Mouse (Mus musculus) small intestine, adult 2 months (tissue): Measurements from ENCODE around the gene Aven. TPM values are rescaled to one million over a fixed set of nuclear protein-coding genes. Genes with fewer than 3 reads are reported as not detected.

ENCODE experiments used
- H3K27ac ChIP-seq: fragments of 200-500 bp; 2 replicates; pipeline ENCODE4 v1.5.1; 2012; ENCODE audit warnings: low read depth, low read length, control low read depth, inconsistent platforms; ENCODE audit not compliant: insufficient read depth
- H3K27me3 ChIP-seq: fragments of 200-500 bp; 2 replicates; pipeline ENCODE4 v1.6.1; 2012; ENCODE audit warnings: mild to moderate bottlenecking, moderate library complexity, low read length, inconsistent platforms; ENCODE audit not compliant: control insufficient read depth, insufficient read depth
- H3K36me3 ChIP-seq: fragments of 200-500 bp; 2 replicates; pipeline ENCODE4 v1.6.1; 2012; ENCODE audit warnings: mild to moderate bottlenecking, low read length, control low read depth, inconsistent platforms; ENCODE audit not compliant: control insufficient read depth, insufficient read depth
- H3K4me1 ChIP-seq: fragments of 200-500 bp; 2 replicates; pipeline ENCODE4 v1.6.1; 2012; ENCODE audit warnings: low read length, inconsistent platforms, mixed read lengths; ENCODE audit not compliant: control insufficient read depth, insufficient read depth, insufficient read length
- H3K4me3 ChIP-seq: fragments of 200-500 bp; 2 replicates; pipeline ENCODE4 v1.5.1; 2012; ENCODE audit warnings: low read depth, mild to moderate bottlenecking, control low read depth, inconsistent platforms, low read length, moderate library complexity
- CTCF ChIP-seq: fragments of 200-500 bp; IDR thresholded peaks from 2 replicates; pipeline ENCODE4 v1.5.1; 2012; ENCODE audit warnings: low read depth, mild to moderate bottlenecking, control low read depth, inconsistent platforms, low read length, moderate library complexity, mixed read lengths; ENCODE audit not compliant: insufficient replicate concordance, insufficient read length; ENCODE audit errors: extremely low read depth
- POLR2A ChIP-seq: fragments of 200-500 bp; IDR thresholded peaks from 2 replicates; pipeline ENCODE4 v1.6.1; 2012; ENCODE audit warnings: low read depth, mild to moderate bottlenecking, control low read depth, inconsistent platforms, low read length, moderate library complexity
- WGBS: fragments of 180-500 bp; shearing (Covaris S2); methylation state at CpG from one replicate; pipeline ENCODE4 v1.1.7; 2018; 5-methylcytosine and 5-hydroxymethylcytosine counted together
- polyA plus RNA-seq: library from polyadenylated mRNA; depleted of rRNA; stranded (reverse); fragments of >200 nt; gene quantifications from 2 replicates; pipeline ENCODE4 v1.2.3, GENCODE M21; 2012

Gene Aven
- polyA plus RNA-seq, 1 experiment = 2.2 TPM

DNA sequence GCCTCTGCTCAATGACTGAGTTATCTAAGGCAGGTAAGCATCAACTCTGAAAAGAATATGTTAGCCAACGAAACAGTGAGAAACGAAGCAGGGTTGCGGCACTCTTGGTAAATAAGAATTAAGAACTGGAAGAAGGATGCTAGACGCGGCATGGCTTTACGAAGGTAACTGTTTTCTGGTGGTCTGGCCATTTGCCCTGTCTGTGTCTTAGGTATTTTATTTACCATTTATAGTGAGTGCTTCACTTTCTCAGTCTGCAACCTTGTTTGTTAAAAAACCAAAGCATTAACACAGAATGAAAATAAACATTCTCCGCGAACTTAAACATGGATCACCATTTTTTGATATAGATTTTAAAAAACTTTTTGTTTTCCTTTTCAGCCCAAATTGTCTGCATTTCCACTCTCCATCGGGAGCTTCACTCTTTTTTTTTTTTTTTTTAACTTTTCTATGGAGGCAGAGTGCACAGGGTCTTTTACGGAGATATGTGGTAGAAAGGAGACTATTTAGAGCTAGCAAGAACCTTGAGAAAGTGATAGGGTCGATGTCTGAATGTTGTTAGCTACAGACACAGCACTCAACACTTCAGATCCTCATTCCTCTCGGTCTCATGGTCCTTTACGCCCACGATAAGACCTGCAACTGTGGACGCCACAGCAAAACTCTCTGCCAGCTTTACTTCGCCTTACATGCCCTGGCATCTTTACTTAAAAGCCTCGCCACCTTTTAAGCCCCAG, 38.5 kb upstream of the Aven start:
- no peaks in the 10 kb centered on the region for H3K27me3 ChIP-seq
- H3K36me3 ChIP-seq = no peaks in the 10 kb centered on the region
- no peak for TF ChIP-seq CTCF
- no peak for TF ChIP-seq POLR2A
- peak overlapping the region; percentile 45 for H3K27ac ChIP-seq
- peak overlapping the region; percentile 97 for H3K4me3 ChIP-seq
- 29% methylated on average over 17 of the region's 17 CpGs for WGBS
- H3K4me1 ChIP-seq = no peaks in the 10 kb centered on the region

DNA sequence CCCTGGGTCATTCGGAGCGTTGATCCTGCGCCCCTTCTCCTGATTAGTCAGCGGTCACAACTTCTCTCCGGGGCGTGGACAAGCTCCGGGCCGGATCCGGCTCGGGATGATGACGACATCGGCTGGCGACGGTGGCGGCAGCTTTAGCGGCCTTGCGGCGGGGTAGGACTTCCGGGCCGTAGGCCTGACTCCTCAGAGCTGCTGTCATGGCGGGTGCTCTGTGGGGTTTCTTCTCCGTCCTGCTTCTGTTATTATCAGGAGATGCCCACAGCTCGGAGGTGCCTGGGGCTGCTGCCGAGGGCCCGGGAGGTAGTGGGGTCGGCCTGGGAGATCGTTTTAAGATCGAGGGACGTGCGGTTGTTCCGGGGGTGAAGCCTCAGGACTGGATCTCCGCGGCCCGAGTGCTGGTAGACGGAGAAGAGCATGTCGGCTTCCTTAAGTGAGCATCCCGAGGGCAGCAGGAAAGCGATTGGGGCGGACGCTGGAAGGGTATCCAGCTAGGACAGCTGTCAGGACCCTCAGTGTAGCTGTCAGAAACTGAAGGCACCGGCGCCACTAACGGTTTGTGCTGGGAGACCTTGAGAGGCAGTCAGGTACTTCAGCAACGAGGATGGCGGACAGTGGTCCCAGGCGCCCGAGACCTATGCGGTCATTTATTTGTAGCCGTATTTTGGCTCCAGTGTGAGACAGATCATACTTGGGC, 37.8 kb upstream of the Aven start, which contains the start of gene Emc7:
TSS of gene Emc7 (plus strand) at position 136 of the 703 bp plus-strand sequence.
- peak within 1 kb of the TSS; percentile 45 for H3K27ac ChIP-seq
- H3K36me3 ChIP-seq = peaks cover 2% of the 10 kb centered on the region; the same call in 1 of the 2 replicates
- TF ChIP-seq CTCF (no peak), POLR2A (peak; percentile 92)
- H3K4me1 ChIP-seq = no peaks in the 10 kb centered on the region
- peak within 1 kb of the TSS; percentile 97 for H3K4me3 ChIP-seq
- no peaks in the 10 kb centered on the region for H3K27me3 ChIP-seq
- under 1% methylated on average over 49 of the region's 49 CpGs for WGBS

DNA sequence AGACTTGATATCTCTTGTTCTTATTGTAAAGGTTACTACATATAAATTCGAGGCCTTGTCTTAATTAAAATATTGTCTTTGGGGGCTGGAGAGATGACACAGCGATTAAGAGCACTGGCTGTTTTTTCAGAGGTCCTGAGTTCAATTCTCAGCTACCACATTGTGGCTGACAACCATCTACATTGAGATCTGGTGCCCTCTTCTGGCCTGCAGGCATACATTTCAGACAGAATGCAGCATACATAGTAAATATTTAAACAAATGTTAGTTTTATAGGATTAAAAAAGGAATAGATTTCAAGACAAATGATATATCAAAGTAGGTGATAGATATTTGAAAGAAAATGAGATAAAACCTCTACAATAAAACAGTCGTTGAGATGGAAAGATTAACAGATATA, 32.2 kb upstream of the Aven start:
- peaks cover 23% of the 10 kb centered on the region for H3K36me3 ChIP-seq
- 90% methylated on average over 3 of the region's 3 CpGs for WGBS
- no peak overlapping the region for H3K27ac ChIP-seq
- H3K27me3 ChIP-seq = no peaks in the 10 kb centered on the region
- TF ChIP-seq CTCF (no peak), POLR2A (no peak)
- H3K4me3 ChIP-seq = no peak overlapping the region
- no peaks in the 10 kb centered on the region for H3K4me1 ChIP-seq

DNA sequence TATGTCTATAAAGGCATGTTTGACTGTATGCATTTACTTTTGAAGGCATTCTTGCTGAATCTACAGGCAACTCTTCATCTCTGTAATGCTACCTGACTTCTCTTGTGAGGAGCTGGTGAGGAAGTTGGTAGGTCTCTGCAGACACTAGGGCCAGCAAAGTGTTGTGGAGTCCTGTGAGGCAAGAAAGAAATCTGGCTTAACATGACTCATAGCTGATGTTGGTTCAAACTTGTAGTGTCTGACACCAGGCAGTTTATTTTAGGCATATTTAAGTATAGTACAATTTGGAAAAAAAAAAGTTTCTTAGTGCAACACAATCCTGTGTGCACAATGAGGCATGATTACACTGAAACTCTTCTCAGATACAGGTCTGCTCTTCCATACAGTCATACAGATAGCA, 23.2 kb upstream of the Aven start:
- no peak overlapping the region for H3K27ac ChIP-seq
- H3K4me3 ChIP-seq = no peak overlapping the region
- H3K36me3 ChIP-seq = peaks cover 24% of the 10 kb centered on the region
- H3K27me3 ChIP-seq = no peaks in the 10 kb centered on the region
- H3K4me1 ChIP-seq = no peaks in the 10 kb centered on the region
- no peak for TF ChIP-seq CTCF
- no peak for TF ChIP-seq POLR2A

DNA sequence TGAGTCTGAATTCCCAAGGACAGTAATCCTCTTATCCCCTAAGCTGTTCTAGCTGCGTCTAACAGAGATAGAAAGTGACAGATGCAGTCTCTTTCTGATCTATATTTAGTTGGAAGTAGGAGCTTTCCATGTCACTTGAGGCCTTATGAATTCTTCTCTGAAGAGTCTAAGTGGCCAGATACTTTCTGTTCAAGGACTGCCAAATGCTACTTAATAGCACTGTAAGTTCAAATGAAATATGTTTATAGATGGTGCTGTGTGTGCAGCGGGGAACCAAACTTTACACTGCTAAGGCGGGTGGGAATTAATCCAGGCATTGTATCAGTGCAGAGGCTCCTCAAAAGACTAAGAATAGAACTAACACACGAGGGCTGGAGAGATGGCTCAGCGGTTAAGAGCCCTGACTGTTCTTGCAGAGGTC, 21.8 kb upstream of the Aven start:
- Histone ChIP-seq H3K4me1 (no peaks in the 10 kb centered on the region), H3K27ac (no peak overlapping the region), H3K27me3 (no peaks in the 10 kb centered on the region), H3K36me3 (peaks cover 22% of the 10 kb centered on the region), H3K4me3 (no peak overlapping the region)
- WGBS = 70% methylated on average over 5 of the region's 5 CpGs
- no peak for TF ChIP-seq CTCF
- no peak for TF ChIP-seq POLR2A

DNA sequence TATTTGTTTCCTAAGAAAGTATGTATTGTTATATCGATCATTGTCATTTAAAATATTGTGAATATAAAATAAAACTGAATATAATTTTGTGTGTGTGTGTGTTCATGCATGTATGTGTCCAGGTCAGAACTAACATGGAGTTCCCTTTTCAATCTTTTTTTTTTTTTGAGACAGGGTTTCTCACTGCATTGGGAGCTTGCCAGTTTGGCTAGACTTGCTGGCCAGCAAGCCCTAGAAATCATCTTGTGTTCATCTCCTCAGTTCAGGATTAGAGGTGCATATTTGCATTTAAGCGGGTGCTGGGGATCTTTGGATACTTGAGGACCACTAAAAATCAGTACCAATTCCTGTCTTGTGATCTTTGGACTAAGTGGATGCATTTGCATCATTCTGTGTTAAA, 20.7 kb upstream of the Aven start:
- H3K4me1 ChIP-seq = no peaks in the 10 kb centered on the region
- 92% methylated on average over 2 of the region's 2 CpGs for WGBS
- no peaks in the 10 kb centered on the region for H3K27me3 ChIP-seq
- TF ChIP-seq CTCF (no peak), POLR2A (no peak)
- peaks cover 16% of the 10 kb centered on the region for H3K36me3 ChIP-seq
- no peak overlapping the region for H3K27ac ChIP-seq
- H3K4me3 ChIP-seq = no peak overlapping the region

DNA sequence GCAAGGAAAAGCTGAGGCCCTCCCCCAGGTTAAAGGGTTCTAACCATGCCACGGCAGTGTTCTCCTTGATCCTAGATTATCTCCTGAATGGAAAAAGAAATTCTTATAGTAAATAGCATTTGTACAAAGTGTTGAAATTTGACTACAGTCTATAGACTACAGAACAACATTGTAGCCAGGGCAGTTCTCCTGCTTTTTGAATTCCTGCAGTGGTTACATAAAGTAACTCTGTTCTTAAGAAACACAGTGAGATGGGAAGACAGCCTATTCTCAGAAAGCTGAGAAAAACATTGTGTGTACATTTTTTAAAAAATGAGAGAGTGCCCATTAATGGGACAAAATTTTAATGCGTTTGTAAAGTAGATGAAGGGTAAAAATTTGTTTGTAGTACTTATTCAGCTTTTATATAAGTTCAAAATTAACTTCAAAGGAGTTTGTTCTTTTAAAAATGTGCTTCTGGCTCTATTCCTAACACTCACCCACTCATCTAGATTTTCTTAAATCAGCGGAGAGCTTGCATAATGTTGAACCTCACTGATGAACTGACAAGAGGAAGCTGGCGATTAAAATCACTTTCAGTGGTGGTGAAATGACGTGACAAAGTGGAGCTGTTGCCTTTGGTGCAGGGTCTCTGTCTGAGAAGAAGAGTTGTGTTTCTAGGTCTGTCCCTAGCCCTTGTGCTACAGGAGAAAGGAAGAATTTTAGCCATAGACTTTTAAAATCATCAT, 17.6 kb upstream of the Aven start:
- H3K4me3 ChIP-seq = no peak overlapping the region
- TF ChIP-seq POLR2A = no peak
- TF ChIP-seq CTCF = no peak
- no peaks in the 10 kb centered on the region for H3K27me3 ChIP-seq
- no peaks in the 10 kb centered on the region for H3K4me1 ChIP-seq
- WGBS = 77% methylated on average over 5 of the region's 5 CpGs
- H3K36me3 ChIP-seq = no peaks in the 10 kb centered on the region
- H3K27ac ChIP-seq = no peak overlapping the region
